Mouse (Mus musculus) liver, embryonic 16.5 days (tissue): ENCODE data around the gene Fem1b. TPM values are rescaled to one million over a fixed set of nuclear protein-coding genes. Genes with fewer than 3 reads are reported as not detected.
A peak's percentile ranks its signal among the peaks of the same experiment; 100 is the strongest.
"Not testable (repeated sequence)": the region's sequence is repeated elsewhere in the genome, so short reads cannot be mapped to it uniquely, and the experiment has no call there.

Source experiments
- ATAC-seq: fragments of 200-750 bp; cut with Nextera tagmentation; 2 replicates; pipeline ENCODE4 v1.8.0; 2017; ENCODE audit warnings: low read depth, mild to moderate bottlenecking, moderate number of reproducible peaks, moderate library complexity
- H3K27ac ChIP-seq: fragments of 300-500 bp; sonication (generic); 2 replicates; pipeline ENCODE4 v1.5.1; 2014; ENCODE audit warnings: mild to moderate bottlenecking, low read length
- H3K27me3 ChIP-seq: fragments of 300-500 bp; sonication (generic); 2 replicates; pipeline ENCODE4 v1.6.1; 2014; ENCODE audit warnings: low read depth, low read length, mixed read lengths; ENCODE audit not compliant: control insufficient read depth, insufficient read depth
- H3K36me3 ChIP-seq: fragments of 300-500 bp; sonication (generic); 2 replicates; pipeline ENCODE4 v1.6.1; 2014; ENCODE audit warnings: mild to moderate bottlenecking; ENCODE audit not compliant: control insufficient read depth, insufficient read depth
- H3K4me1 ChIP-seq: fragments of 300-500 bp; sonication (generic); 2 replicates; pipeline ENCODE4 v1.6.1; 2014; ENCODE audit warnings: low read depth, low read length, mixed read lengths; ENCODE audit not compliant: control insufficient read depth
- H3K4me2 ChIP-seq: fragments of 300-500 bp; sonication (generic); 2 replicates; pipeline ENCODE4 v1.6.1; 2014; ENCODE audit warnings: low read depth, low read length, mixed read lengths
- H3K4me3 ChIP-seq: fragments of 300-500 bp; sonication (generic); 2 replicates; pipeline ENCODE4 v1.5.1; 2014; ENCODE audit warnings: low read depth, mild to moderate bottlenecking, low read length
- H3K9ac ChIP-seq: fragments of 300-500 bp; sonication (generic); 2 replicates; pipeline ENCODE4 v1.6.1; 2014; ENCODE audit warnings: low read depth, low read length
- H3K9me3 ChIP-seq: fragments of 300-500 bp; sonication (generic); replicated peaks from 2 replicates; pipeline ENCODE4 v1.6.1; 2016; ENCODE audit warnings: low read length; ENCODE audit not compliant: control insufficient read depth
- WGBS: fragments of 180-500 bp; shearing (Covaris S2); extraction: QIAGEN DNeasy Blood & Tissue Kit; methylation state at CpG from one replicate; pipeline ENCODE4 v1.1.7; 2014; ENCODE audit not compliant: insufficient replicate concordance; 5-methylcytosine and 5-hydroxymethylcytosine counted together
- polyA plus RNA-seq: library from polyadenylated mRNA; unstranded; fragments of >200 nt; fragmentation: Nextera tagmentation; extraction: Ambion mirVana; gene quantifications from 2 replicates; pipeline ENCODE4 v1.2.1, GENCODE M21; 2015

The Fem1b gene
- 8.0 and 8.4 TPM in 2 replicates for polyA plus RNA-seq

DNA sequence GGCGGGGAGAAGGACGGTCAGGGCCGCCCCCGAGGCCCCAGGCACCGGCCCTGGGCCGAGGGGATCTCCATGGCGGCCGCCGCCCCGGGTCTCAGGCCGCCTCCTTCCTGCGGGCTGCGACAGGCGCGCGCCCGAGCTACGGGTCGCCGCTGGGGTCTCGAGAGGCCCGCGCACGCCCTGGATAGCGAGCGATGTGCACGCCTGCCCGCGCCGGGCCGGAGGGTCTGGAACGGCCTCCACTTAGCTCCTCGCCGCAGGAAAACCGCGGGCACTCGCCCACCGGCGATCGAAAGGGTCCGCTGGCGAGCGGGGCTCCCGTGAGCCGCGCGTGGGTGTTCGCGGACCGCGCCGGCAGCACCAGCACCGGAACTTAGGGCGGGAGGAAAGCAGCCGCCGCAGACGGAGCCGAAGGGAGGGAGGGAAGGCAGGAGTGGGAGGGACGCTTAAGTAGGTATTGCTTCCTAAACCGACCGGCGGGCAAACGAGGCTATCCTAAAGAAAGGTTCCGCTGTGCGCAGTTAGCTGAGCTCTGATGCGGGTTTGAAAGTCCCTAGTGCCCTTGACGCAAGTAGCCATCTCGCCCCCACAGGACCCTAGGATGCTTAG, at the start of gene Fem1b:
Fem1b (minus strand) TSS at position 419 of the 606 bp plus-strand sequence.
- peak within 1 kb of the TSS; percentile 70 for H3K4me2 ChIP-seq
- H3K9me3 ChIP-seq, result no peaks in the 10 kb centered on the region
- ATAC-seq, result peak; percentile 83
- H3K4me1 ChIP-seq, result peaks cover 22% of the 10 kb centered on the region
- no peaks in the 10 kb centered on the region for H3K36me3 ChIP-seq
- H3K9ac ChIP-seq, result peak within 1 kb of the TSS; percentile 98
- WGBS, result under 1% methylated on average over 67 of the region's 68 CpGs
- H3K4me3 ChIP-seq, result peak within 1 kb of the TSS; percentile 100
- H3K27ac ChIP-seq, result peak within 1 kb of the TSS; percentile 92
- no peaks in the 10 kb centered on the region for H3K27me3 ChIP-seq

GRCm38 (mm10) chr9:62860866-62861265, 49.1 kb upstream of the Fem1b start:
- Histone ChIP-seq H3K27ac (no peak overlapping the region), H3K4me2 (no peak overlapping the region), H3K9ac (no peak overlapping the region), H3K4me1 (peaks cover 3% of the 10 kb centered on the region), H3K27me3 (no peaks in the 10 kb centered on the region), H3K36me3 (no peaks in the 10 kb centered on the region), H3K4me3 (no peak overlapping the region), H3K9me3 (no peaks in the 10 kb centered on the region)
- 63% methylated on average over 4 of the region's 4 CpGs for WGBS
- no peak for ATAC-seq

DNA sequence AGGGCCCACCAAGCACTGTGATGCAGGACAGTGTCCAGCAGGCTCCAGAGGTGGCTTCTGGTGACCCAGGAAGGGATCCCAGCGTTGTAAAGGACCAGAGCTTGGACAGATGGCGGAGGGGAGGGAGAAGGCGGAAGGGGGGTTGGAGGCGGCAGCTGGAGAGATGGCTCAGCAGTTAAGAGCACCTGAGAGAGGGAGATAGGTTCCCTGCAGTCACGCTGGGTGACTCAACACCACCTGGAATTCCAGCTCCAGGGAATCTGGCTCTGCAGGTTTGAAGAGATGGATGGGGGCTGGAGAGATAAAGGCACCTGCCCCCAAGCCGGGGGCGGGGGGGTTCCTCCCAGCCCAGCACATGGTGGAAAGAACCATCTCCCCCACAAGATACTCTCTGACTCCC, 48.4 kb upstream of the Fem1b start:
- not testable (repeated sequence) for H3K9me3 ChIP-seq, H3K27me3 ChIP-seq, H3K4me1 ChIP-seq, H3K4me2 ChIP-seq, ATAC-seq, H3K4me3 ChIP-seq, H3K27ac ChIP-seq, H3K36me3 ChIP-seq, H3K9ac ChIP-seq
- 58% methylated on average over 6 of the region's 7 CpGs for WGBS

GRCm38 (mm10) chr9:62858266-62859019, 46.7 kb upstream of the Fem1b start:
- H3K27me3 ChIP-seq, result no peaks in the 10 kb centered on the region
- WGBS, result 49% methylated on average over 8 of the region's 8 CpGs
- H3K27ac ChIP-seq, result no peak overlapping the region; the same call in 1 of the 2 replicates
- 0 out of 2 replicates have a peak overlapping the region, but pooled peaks have one; percentile 20 for H3K4me2 ChIP-seq
- no peak overlapping the region for H3K9ac ChIP-seq
- no peaks in the 10 kb centered on the region for H3K9me3 ChIP-seq
- peaks cover 3% of the 10 kb centered on the region for H3K4me1 ChIP-seq
- no peaks in the 10 kb centered on the region for H3K36me3 ChIP-seq
- no peak for ATAC-seq
- H3K4me3 ChIP-seq, result no peak overlapping the region

- Histone ChIP-seq H3K9ac (no peak within 1 kb of the TSS), H3K4me2 (0 out of 2 replicates have a peak within 1 kb of the TSS, but pooled peaks have one; percentile 20), H3K27ac (no peak within 1 kb of the TSS; the same call in 1 of the 2 replicates)
These were observed 46.1 kb upstream of the Fem1b start, which contains the start of gene Calml4 for GRCm38 (mm10) chr9:62857719-62858261. Gene Calml4 (plus strand): TSS chr9:62858080.

GRCm38 (mm10) chr9:62857216-62857615, 45.5 kb upstream of the Fem1b start:
- Histone ChIP-seq H3K27me3 (no peaks in the 10 kb centered on the region), H3K27ac (no peak overlapping the region), H3K36me3 (no peaks in the 10 kb centered on the region), H3K9ac (no peak overlapping the region), H3K4me2 (no peak overlapping the region), H3K9me3 (no peaks in the 10 kb centered on the region), H3K4me3 (no peak overlapping the region), H3K4me1 (peaks cover 3% of the 10 kb centered on the region)
- ATAC-seq, result no peak; the same call in 1 of the 2 replicates
- WGBS, result 36% methylated on average over 9 of the region's 9 CpGs

More at GRCm38 (mm10) chr9:62857719-62858261, 46.1 kb upstream of the Fem1b start, which contains the start of gene Calml4:
- no peaks in the 10 kb centered on the region for H3K9me3 ChIP-seq
- no peaks in the 10 kb centered on the region for H3K27me3 ChIP-seq
- peak; percentile 35 for ATAC-seq
- H3K4me1 ChIP-seq, result peaks cover 3% of the 10 kb centered on the region
- WGBS, result 56% methylated on average over 20 of the region's 20 CpGs
- no peak within 1 kb of the TSS for H3K4me3 ChIP-seq
- H3K36me3 ChIP-seq, result no peaks in the 10 kb centered on the region

- Histone ChIP-seq H3K36me3 (peaks cover 2% of the 10 kb centered on the region; the same call in 1 of the 2 replicates), H3K27ac (no peak overlapping the region), H3K9me3 (no peaks in the 10 kb centered on the region), H3K9ac (no peak overlapping the region), H3K27me3 (no peaks in the 10 kb centered on the region), H3K4me2 (no peak overlapping the region), H3K4me1 (peaks cover 3% of the 10 kb centered on the region), H3K4me3 (no peak overlapping the region)
- no peak for ATAC-seq
- 39% methylated on average over 4 of the region's 4 CpGs for WGBS
These were observed 42.7 kb upstream of the Fem1b start for GRCm38 (mm10) chr9:62854483-62854882.

GRCm38 (mm10) chr9:62851571-62851970, 39.8 kb upstream of the Fem1b start:
- no peak for ATAC-seq
- H3K36me3 ChIP-seq, result peaks cover 2% of the 10 kb centered on the region; the same call in 1 of the 2 replicates
- no peaks in the 10 kb centered on the region for H3K27me3 ChIP-seq
- peaks cover 4% of the 10 kb centered on the region for H3K4me1 ChIP-seq
- no peaks in the 10 kb centered on the region for H3K9me3 ChIP-seq
- no peak overlapping the region for H3K27ac ChIP-seq
- H3K9ac ChIP-seq, result no peak overlapping the region
- no peak overlapping the region for H3K4me2 ChIP-seq
- H3K4me3 ChIP-seq, result no peak overlapping the region
- WGBS, result 73% methylated on average over 2 of the region's 2 CpGs
